Mouse (Mus musculus): Measurements from ENCODE around the gene Trim31.
A peak's percentile ranks its signal among the peaks of the same experiment; 100 is the strongest.

Trim31 gene

GRCm38 (mm10) chr17:36896583-36896982 is 1.3 kb upstream of the Trim31 start:
- DNase-seq (ENCODE audit: low spot score) = no peak

DNA sequence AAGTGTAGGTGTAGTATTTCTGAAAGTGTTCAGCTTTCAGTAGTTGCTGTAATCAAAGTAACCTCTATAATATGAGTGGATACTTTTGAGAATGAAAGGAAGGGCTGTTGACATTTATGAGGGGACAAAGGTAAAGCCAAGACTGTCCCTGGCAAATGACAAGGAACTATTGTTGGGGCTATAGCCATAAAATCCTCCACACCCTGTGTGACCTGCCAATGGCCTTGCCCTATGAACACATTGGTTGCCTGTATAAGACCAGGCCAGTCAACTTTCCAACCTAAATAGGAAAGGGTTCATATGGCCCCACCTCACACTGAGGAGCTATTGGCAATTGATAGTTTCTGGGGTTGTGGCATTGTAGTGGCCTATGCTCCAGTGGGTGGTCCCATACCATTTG is 853 bp upstream of the Trim31 start:
- no peak for DNase-seq (ENCODE audit: low spot score)

GRCm38 (mm10) chr17:36899376-36899775 is 1.5 kb downstream of the Trim31 start:
- DNase-seq (ENCODE audit: low spot score) = no peak

- DNase-seq (ENCODE audit: low spot score) = no peak
Observed at GRCm38 (mm10) chr17:36900001-36900400, 2.1 kb downstream of the Trim31 start.

- DNase-seq (ENCODE audit: low spot score) = no peak
Observed at GRCm38 (mm10) chr17:36900691-36901090, 2.8 kb downstream of the Trim31 start.

- DNase-seq (ENCODE audit: low spot score) = no peak
Observed at GRCm38 (mm10) chr17:36903651-36904050, 5.7 kb downstream of the Trim31 start.

DNA sequence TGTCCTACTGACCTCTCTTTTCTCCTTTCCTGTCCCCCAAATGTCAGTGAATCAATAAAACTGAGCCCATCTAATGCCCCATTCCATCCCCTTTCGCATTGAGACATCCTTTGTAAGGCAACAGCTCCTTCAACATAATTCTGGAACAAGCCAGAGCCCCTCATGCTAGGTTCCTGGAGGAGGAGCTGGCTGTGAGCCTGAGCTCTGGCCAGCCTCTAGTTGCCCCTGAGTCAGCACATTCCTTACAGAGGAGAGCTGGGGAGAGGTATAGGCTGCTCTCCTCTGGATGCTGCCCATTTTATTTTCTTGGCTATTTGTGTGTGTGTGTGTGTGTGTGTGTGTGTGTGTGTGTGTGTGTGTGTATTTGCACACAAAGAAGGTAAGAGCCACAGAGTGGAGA is 10.3 kb downstream of the Trim31 start:
- DNase-seq (ENCODE audit: low spot score) = no peak

DNA sequence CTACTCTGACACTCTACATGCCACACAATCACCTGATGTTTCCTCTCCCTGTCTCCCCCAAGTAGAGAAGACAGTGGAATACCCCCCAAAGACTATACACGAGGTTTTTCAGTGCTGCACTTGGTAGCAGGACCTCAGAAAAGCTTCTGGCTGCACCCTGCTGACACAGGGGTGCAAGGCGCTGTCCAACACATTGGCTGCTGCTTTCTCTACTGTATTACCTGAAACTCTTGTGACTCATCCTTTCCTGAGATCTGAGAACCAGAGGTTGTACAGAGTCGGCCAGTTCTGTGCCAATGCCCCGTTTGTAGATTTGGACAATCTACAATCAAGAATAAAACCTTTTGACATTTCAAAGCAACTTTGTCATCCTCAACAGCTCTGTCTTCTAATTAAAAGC is 11.9 kb downstream of the Trim31 start:
- DNase-seq (ENCODE audit: low spot score) = no peak

- DNase-seq (ENCODE audit: low spot score) = no peak
Observed at GRCm38 (mm10) chr17:36912031-36912430, 14.1 kb downstream of the Trim31 start.

DNA sequence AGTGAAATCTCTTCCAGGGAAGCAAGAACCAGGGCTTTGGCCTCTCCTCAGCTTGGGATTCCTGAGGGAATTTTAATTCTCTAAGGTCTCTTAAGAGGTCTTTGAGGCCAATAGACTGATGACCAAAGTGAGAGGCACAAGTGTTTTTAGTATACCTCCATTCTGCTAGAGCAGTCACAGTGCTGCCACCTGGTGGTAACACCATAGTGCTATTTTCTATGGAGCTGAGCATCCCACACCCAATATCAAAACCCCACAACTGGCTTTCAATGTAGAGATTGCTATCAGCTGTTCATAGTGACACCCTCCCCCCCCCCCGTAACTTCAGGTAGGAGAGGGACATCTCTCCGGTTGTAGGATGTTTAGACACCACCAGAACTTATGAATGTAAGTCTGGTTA is 16.2 kb downstream of the Trim31 start:
- peak; percentile 45 for DNase-seq (ENCODE audit: low spot score)

DNA sequence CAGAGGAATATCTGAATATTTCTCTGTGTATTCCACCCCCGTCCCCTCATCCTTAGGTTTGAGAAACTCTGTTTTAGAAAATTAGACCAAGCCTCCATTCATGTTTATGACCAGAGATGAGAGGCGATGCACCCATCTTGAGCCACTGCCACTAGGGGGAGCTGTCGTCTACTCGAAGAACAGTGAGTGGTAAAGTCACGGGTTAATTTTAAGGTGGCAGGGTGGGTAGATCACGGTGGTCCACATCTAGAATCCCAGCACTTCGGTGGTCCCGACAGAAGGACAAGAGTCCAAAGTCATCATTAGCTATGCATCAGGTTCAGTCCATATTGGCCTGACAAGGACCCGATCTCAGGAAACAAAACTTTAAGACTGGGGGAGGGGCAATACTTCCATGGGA is 17.2 kb downstream of the Trim31 start:
- DNase-seq (ENCODE audit: low spot score) = peak; percentile 6

DNA sequence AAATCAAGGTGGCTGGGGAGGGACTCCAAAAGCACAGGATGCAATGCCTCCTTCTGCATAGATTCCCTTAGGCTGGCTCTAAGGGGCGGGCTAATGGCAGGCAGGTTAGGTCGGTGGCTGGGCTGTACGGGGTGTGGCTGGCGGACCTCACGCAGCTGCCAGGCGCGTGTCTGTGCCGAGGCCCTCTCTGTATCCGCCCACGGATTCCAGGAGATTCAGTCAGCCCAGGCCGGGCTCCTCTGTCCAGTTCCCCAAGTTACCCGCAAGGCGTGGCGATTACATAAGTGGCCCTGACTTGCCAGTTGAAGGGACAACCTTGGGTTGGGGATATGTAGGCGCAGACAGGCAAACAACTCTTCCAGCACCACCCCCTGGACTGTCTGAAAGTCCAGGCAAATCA is 22.3 kb downstream of the Trim31 start:
- no peak for DNase-seq (ENCODE audit: low spot score)

DNA sequence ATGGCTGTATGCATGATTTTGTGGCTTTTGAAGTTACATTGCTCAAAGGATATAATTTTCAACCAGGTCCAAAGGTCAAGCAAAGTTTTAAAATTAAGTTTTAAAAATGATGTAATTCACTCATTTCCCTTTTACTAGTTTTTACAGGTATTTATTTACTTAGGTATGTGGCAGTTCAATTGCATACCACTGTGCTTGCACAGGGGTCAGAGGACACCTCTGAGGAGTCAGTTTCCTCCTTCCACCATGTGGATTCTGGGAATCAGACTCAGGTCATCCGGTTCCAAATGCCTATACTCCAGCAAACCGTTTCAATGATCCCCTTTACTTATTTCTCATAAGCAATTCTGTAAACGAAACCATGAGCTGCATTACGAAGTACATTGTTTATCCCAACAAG is 24.8 kb downstream of the Trim31 start:
- no peak for DNase-seq (ENCODE audit: low spot score)

GRCm38 (mm10) chr17:36923491-36923890 is 25.6 kb downstream of the Trim31 start:
- no peak for DNase-seq (ENCODE audit: low spot score)

- DNase-seq (ENCODE audit: low spot score) = no peak
Observed at GRCm38 (mm10) chr17:36927496-36928120, 29.7 kb downstream of the Trim31 start.

DNA sequence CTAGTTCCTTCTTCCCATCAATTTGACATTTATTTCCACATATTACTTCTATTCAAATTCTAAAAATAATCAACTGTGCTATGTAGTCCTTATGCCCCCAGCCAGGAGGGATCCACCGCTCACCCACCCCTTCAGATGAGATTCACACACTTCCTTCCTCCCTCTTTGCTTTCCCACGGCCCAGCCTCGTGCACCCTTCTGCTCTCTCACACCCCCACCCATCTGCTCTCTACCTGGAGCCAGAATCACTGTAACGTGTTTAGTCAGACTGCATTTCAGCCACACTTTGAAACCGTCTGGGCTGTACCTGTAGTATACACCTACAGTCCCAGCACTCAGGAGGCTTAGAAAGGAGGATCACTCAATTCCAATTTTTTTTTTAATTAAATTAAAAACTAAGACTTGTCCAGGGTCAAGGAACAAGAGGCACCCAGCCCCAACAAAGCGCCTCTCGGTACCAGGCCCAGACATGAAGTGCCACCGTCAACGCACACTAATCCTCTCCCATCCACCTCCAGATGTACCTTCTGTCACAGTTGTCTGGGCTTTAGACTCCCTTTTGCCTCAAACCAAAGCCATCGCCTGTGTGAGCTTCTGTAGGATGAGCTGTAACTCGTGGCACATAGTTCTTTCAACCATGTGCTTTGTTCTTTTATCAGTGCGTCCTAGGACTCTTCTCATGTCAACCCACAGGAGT is 31.5 kb downstream of the Trim31 start:
- no peak for DNase-seq (ENCODE audit: low spot score)

DNA sequence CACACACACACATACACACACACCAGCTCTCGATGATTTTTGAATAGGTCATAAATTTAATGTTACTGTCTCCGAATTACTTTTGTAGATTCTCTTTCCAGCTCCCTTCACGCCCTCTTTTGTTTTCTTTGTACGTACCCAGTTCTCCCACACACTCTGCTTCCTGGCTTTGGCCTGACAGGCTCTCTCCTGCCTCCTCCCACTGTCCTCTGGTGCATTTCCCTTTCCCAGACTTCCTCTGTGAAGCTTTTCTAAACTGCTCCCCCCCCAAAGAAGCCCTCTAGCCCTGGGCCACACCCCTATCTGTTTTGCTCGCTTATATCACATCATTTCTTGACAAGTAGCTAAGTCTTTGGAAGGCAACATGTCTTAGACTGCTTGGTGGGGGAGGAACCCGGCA is 32.3 kb downstream of the Trim31 start:
- no peak for DNase-seq (ENCODE audit: low spot score)

GRCm38 (mm10) chr17:36931130-36931529 is 33.2 kb downstream of the Trim31 start:
- DNase-seq (ENCODE audit: low spot score) = no peak

GRCm38 (mm10) chr17:36931806-36932205 is 33.9 kb downstream of the Trim31 start:
- DNase-seq (ENCODE audit: low spot score) = no peak

DNA sequence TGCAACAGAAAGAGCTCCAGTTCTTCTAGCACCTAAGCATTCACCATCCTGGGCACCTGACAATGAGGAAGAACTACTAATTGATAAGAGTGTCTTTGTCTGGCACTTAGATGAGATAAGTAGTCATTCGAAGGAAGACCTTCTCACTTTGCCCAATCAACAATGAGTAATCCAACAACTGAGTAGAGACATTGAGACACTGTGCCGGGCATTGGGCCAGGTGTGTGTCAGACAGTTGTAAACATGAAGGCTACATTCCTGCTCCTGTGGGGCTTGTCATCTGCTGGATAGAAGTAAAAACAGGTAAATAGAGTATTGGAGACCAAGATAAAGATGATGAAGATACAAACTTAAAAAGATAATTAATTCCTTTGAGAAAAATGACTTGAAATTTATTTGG is 40.1 kb downstream of the Trim31 start:
- no peak for DNase-seq (ENCODE audit: low spot score)

- DNase-seq (ENCODE audit: low spot score) = no peak
Observed at GRCm38 (mm10) chr17:36942391-36942790, 44.5 kb downstream of the Trim31 start.

DNA sequence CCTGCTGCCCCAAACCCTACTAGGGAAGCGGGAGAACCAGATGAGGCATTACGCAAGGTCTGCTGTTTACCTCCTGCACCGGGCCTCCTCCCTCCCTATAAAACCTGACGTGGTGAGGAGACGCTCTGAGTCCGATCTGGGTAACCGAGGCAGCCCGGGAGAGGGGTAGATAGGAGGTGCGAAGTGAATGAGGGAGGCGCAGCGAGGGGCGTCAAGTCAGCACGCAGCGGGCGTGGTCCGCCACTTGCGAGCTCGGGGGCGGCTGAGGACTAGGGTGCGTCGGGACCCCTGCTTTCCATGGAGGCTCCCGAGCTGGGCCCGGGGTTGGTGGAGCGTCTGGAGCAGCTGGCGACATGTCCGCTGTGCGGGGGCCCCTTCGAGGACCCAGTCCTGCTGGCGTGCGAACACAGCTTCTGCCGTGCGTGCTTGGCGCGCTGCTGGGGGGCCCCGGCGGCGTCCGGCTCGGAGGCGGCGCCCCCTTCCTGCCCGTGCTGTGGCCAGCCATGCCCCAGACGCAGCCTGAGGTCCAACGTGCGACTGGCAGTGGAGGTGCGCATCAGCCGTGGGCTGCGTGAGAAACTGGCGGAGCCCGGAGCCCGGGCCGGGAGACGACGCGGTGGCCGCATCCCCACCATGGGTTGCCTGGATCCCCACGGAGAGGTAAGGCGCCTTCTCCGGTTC is 45.0 kb downstream of the Trim31 start, which contains the start of gene Rnf39:
TSS of gene Rnf39 (plus strand) at position 128 of the 681 bp plus-strand sequence.
- no peak for DNase-seq (ENCODE audit: low spot score)

DNA sequence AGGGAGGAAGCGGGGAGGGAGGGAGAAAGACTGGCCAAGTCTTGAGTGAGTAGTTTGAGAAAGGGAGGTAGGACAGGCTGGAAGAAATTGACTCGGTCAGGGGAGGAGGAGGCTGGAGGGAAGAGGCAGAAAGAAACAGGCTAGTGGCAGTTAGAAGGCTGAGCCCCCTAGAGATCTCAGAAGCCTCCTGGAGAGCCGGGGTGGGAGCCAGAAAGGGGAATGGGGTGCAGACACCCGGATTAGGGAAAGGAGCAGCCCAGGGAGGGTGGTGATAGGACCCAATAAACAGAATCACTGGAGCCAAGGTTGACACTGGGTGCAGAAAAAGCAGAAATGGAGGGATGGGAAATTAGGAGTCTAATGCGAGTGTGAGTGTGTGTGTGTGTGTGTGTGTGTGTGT is 45.8 kb downstream of the Trim31 start:
- DNase-seq (ENCODE audit: low spot score) = no peak

Measured in spleen, adult 12 weeks (tissue).